Mouse (Mus musculus): ENCODE data around the gene Gpr156.

- TF ChIP-seq CTCF (IDR thresholded peaks at IDR 0.05; ENCODE audit: low read depth) (no peak), EP300 (IDR thresholded peaks at IDR 0.05; ENCODE audit: low read depth) (no peak)
These were observed 39.9 kb downstream of the Gpr156 start for GRCm38 (mm10) chr16:37956076-37956676.

All from liver, postnatal 0 days (tissue).